Mouse (Mus musculus): Measurements from ENCODE around the gene Tmco1.

Gene Tmco1

DNA sequence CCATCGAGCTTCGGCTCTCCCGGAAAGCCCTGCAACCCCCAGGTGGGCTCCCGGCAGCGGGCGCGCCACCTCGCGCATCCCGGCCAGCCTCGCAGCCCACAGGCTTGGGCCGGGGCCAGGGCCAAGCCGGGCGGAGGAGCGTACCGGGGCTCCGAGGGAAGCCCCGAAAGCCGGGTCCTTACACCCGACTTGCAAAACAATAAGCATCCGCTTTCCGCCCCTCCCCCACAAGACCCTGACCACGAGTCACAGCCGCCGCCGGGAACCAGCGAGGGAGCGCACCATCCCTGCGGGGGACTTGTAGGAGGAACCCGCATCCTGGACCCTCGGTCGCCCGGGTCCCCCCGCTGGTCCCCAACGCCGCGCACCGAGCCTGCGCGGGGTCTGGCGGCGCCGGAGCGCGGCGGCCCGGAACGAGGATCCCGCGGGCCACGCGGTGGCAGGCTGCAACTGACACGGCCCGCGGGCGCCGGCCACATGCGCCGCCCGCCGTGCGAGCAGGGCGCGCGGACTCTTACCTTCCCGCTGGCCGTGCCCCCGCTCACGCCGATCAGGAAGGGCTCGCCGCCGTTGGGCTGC, 23.8 kb upstream of the Tmco1 start:
- peak; percentile 88 for DNase-seq

DNA sequence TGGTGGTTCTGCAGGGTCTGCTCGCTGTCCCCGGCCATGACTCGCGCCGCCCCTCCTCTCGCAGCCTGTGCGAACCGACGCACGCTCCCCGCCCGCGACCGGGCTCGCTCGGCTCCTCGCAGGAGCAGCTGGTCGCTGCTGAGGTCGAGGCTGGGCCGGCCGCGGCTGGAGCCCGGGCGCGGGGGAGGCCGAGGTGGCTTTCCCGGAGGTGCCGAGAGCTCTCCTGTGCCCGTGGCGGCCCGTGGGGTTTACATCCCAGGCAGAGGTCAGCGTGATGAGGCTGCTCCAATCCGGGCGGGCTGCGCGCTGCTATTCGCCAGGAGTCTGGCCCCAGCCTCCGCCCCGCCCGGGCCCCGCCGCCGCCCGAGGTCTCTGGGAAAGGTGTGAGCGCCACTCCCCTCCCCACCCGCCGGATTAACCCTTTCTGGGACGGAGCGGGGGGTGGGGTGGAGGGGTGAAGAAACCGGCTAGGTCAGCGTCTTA, 23.3 kb upstream of the Tmco1 start:
- DNase-seq: peak; percentile 87

DNA sequence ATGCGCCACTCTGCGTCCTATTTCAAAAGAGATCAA, 23.0 kb upstream of the Tmco1 start, which contains the start of gene Uck2:
Uck2 (minus strand) TSS at position 1 of the 36 bp plus-strand sequence.
- DNase-seq: no peak

DNA sequence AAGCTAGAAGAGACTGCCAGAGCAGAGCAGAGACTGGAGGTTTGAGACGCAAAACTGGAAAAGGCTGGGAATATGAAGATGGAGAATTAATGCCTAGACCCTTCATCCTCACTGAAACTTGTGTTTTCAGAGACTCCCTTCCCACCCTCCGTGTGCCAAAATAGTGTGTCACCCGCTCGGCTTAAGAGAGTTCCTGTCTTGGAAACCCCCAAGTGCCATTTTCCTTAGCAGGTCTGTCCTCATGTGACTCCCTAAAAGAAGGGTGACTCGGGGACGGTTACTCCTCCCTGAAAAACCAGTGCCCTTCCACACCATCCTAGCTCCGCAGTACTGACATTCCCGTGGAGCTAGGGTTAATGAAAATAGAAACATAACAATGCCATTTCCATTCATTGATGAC, 22.8 kb upstream of the Tmco1 start:
- DNase-seq: no peak

DNA sequence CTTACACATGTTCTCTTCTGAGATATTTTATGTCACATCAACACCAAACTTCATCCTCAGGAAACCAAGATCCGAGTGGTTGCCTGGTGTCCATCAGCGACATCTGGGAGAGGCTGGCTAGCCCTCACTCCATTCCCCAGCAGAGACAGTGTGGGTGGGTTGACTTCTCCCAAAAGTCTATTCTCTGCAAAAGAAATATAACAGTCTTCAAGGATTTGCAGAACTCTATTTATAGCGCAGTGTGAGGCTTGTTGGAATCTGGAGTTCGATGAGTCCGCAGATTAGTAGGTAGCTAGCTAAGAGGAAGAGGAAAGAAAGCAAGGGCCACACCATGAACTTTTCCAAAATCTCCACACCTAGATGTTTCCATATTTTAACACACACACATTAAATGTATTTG, 21.0 kb upstream of the Tmco1 start:
- no peak for DNase-seq

DNA sequence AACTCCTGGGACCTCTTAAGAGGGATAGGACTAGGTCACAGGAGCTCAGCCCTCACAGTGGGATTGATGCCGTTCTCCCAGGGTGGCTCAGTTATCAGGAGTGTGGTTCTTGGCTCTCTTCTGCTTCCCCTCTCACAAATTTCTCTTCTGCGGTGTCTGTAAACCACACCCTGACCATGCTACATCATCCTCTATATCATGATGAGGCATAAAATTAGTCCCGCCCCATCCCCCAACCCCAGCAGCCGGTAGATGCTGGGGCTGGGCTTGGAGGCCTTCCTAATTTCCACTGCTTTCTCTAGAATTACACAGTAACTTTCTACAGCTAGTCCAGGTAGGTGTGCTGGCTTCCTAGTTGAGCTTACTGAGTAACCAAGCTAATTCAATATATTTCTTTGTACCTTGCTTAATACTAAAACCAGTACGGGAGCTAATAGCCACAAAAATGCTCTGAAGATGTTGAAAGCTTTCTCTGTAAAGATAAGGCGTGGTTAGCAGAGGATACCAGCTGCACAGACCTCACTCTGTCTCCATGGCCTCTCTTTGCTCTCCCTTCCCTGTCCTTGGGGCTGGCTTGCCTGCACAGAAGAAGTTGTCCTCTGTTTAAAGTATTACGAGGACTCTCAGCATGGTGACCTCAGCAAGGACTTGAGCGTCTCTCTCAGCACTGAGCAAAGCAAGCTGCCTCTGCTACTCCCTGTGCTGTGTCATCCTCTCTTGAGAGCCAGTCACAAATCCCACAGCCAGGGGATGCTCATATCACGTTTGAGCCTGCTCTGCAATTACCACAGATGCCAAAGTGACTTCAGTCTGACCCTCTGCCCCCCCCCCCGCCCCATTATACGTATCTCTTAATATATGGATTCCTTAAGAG, 19.3 kb upstream of the Tmco1 start:
- no peak for DNase-seq

DNA sequence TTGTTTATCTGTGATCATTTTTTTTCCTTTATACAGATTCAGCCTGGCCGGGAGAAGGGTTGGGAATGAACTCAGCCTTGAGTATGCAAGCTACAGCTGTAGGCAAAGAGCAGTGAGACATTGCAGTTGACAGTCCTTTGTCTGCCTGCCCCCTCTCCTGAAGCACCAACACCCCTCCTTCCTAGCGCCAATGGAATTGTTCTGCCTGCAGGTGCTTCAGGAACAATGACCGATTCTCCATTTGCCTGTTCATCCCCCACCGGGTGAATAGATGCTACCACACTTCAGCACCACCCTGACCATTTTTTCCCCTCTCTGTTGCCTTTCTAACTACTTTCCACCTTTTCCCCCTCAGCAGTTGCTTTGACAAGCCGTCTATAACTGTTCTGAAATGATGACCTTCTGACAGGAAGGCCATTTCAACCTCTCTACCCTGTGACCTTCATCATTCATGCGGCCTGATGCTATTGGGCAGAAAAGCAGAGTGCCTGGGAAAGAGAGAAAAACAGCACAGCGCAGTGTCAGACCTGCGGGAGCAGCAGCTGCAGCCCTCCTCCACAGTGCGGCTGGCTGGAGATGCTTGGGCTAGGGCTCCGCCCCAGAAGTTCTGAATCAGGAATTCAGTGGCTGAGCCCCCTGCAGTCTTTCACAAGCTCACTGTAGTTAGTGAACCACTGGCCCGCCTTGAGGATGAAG, 18.5 kb upstream of the Tmco1 start:
- DNase-seq: no peak

DNA sequence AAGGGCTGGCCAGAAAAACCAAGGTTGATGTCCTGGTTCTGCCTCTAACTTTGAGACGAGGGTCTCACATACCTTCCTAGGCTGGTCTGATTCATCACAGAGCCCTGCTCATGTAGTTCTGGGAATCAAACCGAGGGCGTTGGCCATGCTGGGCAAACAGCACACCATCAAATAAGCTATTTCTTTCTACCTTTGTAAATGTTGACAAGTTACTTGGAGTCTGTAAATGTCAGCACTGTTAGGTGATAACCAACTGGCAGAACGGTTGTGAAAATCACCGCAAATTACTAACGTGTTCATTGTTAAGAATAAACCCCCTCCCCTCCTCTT, 17.9 kb upstream of the Tmco1 start:
- no peak for DNase-seq

DNA sequence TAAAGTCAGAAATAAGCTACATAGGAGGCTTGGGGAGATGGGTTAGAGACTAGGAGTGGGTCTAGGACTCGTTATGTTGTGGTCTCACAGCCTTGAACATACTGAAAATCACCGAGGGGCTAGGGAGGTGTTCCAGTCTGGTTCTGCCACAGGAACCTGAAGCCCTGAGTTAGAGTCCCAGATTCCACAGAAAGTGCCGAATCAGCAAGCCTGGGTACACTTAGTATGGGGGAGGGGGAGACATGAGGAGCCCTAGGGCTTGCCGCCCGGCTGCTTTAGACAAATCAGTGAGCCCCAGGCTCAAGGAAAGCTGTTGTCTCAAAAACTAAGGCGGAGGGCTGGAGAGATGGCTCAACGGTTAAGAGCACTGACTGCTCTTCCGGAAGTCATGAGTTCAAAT, 16.6 kb upstream of the Tmco1 start:
- no peak for DNase-seq

DNA sequence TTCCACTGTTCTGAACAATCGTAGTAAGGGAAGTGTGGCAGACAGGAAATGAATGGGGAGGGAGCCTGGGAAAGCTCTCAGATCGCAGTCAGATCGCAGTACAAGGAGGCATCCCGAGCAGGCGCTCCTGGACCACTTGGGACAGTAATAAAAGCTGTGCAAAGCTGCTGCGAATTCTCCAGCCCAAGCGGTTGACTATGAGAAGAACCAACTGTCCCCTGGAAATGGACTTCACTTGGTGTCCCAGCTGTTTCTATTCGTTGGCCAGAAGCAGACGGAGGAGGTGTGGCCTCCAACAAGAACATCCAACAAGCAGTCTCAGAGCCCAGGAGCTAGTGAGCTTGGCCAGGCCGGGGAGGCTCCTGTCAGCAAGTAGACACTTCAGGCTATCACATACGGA, 15.7 kb upstream of the Tmco1 start:
- no peak for DNase-seq

DNA sequence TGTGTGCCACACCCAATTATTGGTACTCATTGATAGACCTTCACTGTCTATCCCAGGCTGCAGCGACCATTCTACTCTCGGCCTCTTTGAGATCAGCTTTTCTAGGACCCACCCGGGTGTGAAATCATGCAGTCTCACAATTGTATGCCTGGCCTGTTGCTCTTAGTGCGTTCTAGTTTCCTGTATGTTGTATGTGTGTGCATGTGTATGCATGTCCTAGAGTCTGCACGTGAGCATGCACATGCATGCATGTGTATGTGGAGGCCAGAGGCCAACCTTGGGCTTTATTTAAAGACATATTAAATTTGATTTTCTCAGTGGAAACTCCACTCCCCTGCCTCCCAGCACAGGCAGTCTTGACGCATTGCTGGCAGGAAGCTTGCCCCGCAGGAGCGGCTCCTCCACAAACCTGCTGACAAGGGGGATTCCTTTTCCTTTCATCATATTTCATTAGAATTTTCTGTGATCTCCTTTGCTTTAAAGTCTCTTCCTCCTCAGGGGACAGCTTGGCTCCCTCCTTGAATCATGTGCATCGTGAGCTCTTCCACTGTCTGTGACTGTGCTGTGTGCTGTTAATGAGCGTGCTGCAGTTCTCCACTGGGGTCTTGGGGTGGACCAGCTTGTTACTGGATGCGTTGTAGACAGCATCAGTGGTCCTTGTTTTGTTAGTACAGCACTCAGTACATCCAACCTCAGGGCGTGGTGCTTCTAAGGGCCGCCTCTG, 12.3 kb upstream of the Tmco1 start:
- DNase-seq: no peak

DNA sequence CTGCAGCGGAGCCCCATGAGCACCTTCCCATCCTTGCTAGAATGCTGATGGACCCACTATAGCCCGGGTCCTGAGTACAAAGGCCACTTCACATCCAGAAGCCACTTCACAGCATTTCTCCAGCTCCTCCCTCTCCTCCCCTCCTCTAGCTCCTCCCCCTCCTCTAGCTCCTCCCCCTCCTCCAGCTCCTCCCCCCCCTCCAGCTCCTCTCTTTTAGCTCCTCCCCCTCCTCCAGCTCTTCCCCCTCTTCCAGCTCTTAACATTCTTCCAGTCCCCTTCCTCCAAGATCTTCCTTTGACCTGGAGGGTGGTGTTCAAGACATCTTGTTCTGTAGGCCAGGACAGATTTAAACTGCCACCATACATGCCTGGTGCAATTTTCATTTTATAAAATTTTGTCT, 8.1 kb upstream of the Tmco1 start:
- DNase-seq: no peak

DNA sequence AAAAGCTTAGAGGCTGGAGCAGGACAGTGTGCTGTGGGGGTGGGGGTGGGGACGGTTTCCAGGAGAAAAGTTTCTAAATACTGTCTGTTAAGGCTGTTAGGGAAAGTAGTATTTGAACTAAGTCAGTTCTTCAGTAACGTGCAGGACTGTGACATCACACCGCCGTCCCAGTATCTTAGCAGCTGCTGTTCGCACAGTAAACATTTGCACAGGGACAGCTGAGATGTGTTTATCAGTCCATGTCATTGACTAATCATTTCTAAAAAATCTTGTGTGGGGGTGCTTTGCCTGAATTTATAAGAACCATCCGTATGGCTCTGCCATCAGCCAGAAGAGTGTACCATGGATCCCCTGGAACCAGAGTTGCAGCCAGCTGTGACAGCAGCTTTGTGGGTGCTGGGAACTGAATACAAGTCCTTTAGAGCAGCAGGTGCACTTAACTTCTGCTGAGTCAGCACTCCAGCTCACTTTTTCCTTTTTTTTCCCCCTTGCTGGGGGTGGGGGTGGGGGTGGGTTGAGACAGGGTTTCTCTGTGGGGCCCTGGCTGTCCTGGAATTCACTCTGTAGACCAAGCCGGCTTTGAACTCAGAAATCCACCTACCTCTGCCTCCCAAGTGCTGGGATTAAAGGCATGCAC, 2.6 kb upstream of the Tmco1 start:
- DNase-seq: no peak

DNA sequence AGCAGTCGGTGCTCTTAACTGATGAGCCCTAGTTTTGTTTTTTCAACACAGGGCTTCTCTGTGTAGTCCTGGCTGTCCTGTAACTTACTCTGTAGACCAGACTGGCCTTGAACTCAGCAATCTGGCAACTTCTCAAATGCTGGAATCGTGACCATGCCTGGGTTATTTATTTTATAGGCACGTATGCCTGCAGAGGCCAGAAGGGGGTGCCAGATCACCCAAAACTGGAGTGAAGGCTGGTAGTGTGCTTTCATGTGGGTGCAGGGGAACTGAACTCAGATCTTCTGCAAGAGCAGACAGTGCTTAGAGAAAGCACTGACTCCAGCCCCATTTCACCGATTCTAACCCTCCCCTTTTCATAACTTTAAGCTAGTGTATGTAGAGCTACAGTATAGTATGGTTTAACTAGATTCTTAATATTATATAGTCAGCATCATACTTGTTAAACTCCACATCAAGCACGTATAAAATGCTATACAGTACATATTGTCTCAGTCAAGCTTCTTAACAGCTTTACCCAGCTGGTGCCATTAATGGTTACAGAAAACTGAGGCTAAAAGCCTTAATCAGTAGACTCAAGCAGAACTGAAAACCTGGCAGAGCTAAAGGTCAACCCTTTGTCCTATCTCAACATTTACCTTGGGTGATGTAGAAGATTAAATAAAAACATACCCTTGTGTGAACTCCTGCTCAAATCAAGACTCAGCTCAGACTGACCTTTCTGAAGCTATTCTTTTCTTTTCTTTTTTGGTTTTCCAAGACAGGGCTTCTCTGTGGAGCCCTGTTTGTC, 1.5 kb upstream of the Tmco1 start:
- DNase-seq: peak; percentile 84

DNA sequence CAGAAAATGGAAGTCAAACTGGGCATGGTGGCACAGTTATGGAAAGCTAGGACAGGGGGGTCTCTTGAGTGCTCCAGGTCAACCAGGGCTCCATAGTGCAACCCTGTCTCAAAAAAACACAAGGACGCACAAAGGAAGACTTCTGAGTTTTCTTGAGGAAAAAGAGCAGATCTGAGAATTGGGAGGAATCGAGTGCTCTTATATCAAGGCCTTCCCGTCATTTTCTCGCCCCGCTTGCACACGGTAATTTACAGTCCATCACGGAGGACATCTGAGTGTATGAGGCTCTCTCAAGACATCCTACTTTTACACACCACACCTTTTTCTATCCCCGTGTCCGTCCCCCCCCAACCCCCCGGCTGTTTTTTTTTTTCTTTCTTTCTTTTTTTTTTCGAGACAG, 504 bp upstream of the Tmco1 start:
- no peak for DNase-seq

DNA sequence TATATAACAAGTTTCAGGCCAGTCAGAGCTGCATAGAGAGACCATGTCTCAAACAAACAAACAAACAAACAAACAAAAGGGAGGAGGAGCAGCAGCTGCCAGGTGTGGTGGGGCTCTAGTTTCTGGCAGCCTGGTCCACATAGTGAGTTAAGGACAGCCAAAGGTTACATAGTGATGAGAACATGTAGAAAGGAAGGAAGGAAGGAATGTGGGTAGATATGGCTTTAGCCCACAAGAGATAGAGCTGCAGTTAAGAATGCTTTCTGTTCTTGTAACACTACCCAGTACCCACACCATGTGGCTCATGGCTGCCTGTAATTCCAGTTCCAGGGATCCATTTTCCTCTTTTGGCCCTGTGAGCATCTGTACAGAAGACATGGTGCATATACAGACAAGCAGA, 4.2 kb downstream of the Tmco1 start:
- no peak for DNase-seq

DNA sequence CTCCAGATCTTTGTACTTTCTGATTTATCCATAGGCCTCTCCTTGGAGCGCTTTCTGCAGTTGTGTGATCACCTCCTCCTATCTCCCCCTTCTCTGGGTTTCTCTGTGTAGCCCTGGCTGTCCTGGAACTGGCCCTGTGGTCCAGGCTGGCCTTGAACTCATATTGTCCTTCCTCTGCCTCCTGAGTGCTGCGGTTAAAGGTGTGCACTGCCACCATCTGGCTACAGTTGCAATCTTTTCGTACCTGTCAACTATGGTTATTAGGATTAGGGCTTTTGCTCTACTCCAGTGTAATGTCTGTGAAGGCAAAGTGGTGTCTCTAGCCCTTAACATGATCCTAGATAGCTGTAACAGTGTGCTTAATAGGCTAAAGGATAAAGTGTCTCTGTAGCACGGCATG, 5.0 kb downstream of the Tmco1 start:
- no peak for DNase-seq

DNA sequence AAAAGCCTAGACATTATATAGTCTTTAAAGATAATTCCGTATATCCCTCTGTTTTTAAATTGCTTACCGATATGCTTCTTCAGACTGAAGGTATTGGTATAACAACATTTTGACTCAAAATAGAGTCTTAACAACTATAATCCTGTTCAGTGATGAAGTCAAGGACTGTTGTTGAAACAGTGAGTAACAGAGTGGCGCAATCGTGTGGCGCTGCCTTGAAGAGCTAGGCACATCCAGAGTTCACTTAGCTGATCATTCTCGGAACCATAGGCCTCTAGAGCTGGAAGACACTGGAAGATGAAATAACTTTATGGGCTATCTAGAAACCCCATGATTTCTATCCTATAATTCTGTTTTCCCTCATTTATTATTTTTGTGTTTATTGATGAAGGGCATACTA, 13.5 kb downstream of the Tmco1 start:
- DNase-seq: no peak

DNA sequence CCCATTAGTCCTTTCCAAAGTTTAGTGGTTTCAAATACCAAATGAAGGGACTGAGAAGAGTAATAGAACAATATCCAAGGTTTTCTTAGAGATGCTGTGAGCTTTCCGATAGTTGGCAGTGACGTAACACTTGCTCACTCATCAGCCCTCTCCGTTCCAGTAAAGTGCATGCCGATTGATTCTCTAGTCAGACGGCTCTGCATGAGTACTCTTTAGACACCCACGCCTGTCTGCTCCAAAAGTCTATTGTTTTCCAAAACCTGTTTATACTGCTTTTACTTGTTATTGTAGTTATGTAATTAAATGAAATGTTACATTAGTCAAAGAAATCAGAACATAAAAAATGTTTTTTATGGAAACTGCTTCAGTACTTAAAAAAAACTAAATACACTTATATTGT, 20.6 kb downstream of the Tmco1 start:
- DNase-seq: no peak

DNA sequence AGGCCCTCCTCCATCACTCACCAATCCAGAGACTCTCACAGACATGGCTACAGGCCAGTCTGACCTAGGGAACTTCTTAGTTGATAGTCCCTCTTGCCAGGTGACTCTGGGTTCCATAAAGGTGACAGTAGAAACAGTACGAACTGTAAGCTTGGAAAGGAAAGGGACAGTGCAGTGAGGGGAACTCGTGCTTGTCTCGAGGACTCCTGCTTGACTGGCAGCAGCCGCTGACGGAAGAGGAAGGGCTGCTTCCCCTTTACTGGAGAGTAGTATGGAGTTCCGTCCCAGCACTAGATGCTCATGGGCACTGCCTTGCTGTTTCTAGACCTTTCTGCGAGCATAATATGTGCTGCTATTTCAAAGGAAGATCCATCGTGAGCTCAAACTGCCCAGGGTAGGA, 22.9 kb downstream of the Tmco1 start:
- no peak for DNase-seq

DNA sequence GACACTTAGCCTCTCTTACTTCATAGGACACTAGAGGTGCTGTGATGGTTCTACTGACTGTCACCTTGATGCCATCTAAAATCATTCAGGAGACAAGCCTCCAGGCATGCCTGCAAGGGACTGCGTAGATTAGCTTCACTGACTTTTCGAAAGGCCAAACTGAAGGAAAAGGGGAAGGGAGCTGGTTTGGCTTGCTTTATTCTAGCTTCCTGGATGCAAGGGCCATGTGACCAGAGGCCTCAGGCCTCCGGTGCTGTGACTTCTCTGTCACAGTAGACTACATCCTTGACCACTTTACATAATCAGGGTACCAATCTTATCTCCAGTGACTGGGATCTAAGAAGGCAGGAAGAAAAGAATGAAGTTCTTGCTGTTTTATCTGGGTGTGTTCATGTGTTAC, 28.2 kb downstream of the Tmco1 start:
- DNase-seq: no peak

DNA sequence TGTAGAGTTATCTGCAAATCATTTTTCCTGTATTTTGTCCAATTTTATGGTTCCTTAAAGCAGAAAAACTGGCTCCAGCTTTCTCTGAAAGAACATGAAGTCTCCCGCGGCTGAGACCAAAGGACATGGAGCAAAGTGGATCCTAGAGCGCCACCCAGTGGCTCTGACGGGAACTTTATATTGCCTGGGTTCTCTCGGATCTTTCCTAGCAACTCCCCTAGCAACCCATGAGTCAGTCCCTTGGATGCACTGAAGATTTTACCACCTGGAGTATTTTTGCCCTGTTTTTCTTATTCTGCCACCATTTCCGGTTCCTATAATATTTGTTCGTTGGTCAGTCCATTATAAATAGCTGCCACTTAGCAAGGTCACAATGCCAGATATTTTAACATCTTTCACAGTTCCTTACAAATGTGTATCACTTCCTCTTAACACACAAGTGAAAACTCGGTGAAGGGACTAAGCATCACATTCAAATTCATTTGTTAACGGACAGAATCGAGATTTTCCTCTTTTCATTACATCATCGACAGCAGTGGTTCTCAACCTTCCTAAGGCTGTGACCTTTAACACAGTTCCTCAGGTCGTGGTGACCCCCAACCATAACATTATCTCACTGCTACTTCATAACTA, 29.4 kb downstream of the Tmco1 start:
- peak; percentile 78 for DNase-seq
